Mouse (Mus musculus): ENCODE measurements around the gene Camk1d. TPM values are rescaled to one million over a fixed set of nuclear protein-coding genes. Genes with fewer than 3 reads are reported as not detected.

Camk1d gene
- polyA plus RNA-seq, 1 experiment, result 1.6 TPM

- TF ChIP-seq CEBPB (IDR thresholded peaks at IDR 0.05; ENCODE audit: low read depth) (no peak), USF1 (IDR thresholded peaks at IDR 0.05; ENCODE audit: low read depth) (no peak), MYOD1 (IDR thresholded peaks at IDR 0.05; ENCODE audit: control insufficient read depth, insufficient read length, low read depth) (no peak), MAX (IDR thresholded peaks at IDR 0.05) (no peak), CTCF (IDR thresholded peaks at IDR 0.05; ENCODE audit: control insufficient read depth, insufficient read depth, insufficient read length) (no peak), FOSL1 (IDR thresholded peaks at IDR 0.05; ENCODE audit: insufficient read depth, low read length, poor library complexity, severe bottlenecking) (no peak), MYOG (IDR thresholded peaks at IDR 0.05; ENCODE audit: control insufficient read depth, extremely low read depth, insufficient read length) (no peak)
- Histone ChIP-seq H3K79me3 (ENCODE audit: low read depth) (peaks cover 5% of the 10 kb centered on the region), H3K79me2 (ENCODE audit: control insufficient read depth, insufficient read depth) (peaks cover 13% of the 10 kb centered on the region), H3K36me3 (ENCODE audit: control insufficient read depth, insufficient read depth) (no peaks in the 10 kb centered on the region), H3K27me3 (ENCODE audit: control insufficient read depth, insufficient read depth, insufficient read length) (no peaks in the 10 kb centered on the region), H3K4me3 (ENCODE audit: insufficient read depth, poor library complexity, severe bottlenecking) (no peak overlapping the region), H3ac (ENCODE audit: control insufficient read depth, insufficient read length, low read depth) (no peak overlapping the region)
Measured at GRCm38 (mm10) chr2:5717675-5718074, 3.4 kb upstream of the Camk1d start.

GRCm38 (mm10) chr2:5715544-5715943 is 1.2 kb upstream of the Camk1d start:
- no peak for TF ChIP-seq CEBPB (IDR thresholded peaks at IDR 0.05; ENCODE audit: low read depth)
- no peak for TF ChIP-seq CTCF (IDR thresholded peaks at IDR 0.05; ENCODE audit: control insufficient read depth, insufficient read depth, insufficient read length)
- no peak for TF ChIP-seq USF1 (IDR thresholded peaks at IDR 0.05; ENCODE audit: low read depth)
- TF ChIP-seq MYOD1 (IDR thresholded peaks at IDR 0.05; ENCODE audit: control insufficient read depth, insufficient read length, low read depth), result no peak
- Histone ChIP-seq H3K4me3 (ENCODE audit: insufficient read depth, poor library complexity, severe bottlenecking) (no peak overlapping the region), H3K79me2 (ENCODE audit: control insufficient read depth, insufficient read depth) (peaks cover 35% of the 10 kb centered on the region), H3K36me3 (ENCODE audit: control insufficient read depth, insufficient read depth) (no peaks in the 10 kb centered on the region), H3K79me3 (ENCODE audit: low read depth) (peaks cover 14% of the 10 kb centered on the region), H3ac (ENCODE audit: control insufficient read depth, insufficient read length, low read depth) (no peak overlapping the region), H3K27me3 (ENCODE audit: control insufficient read depth, insufficient read depth, insufficient read length) (no peaks in the 10 kb centered on the region)

GRCm38 (mm10) chr2:5715054-5715410 is 717 bp upstream of the Camk1d start:
- TF ChIP-seq CEBPB (IDR thresholded peaks at IDR 0.05; ENCODE audit: low read depth) (no peak), MYOG (IDR thresholded peaks at IDR 0.05; ENCODE audit: control insufficient read depth, extremely low read depth, insufficient read length) (no peak), MAX (IDR thresholded peaks at IDR 0.05) (no peak), USF1 (IDR thresholded peaks at IDR 0.05; ENCODE audit: low read depth) (no peak), MYOD1 (IDR thresholded peaks at IDR 0.05; ENCODE audit: control insufficient read depth, insufficient read length, low read depth) (no peak), FOSL1 (IDR thresholded peaks at IDR 0.05; ENCODE audit: insufficient read depth, low read length, poor library complexity, severe bottlenecking) (no peak), CTCF (IDR thresholded peaks at IDR 0.05; ENCODE audit: control insufficient read depth, insufficient read depth, insufficient read length) (no peak)
- Histone ChIP-seq H3ac (ENCODE audit: control insufficient read depth, insufficient read length, low read depth) (no peak overlapping the region), H3K27me3 (ENCODE audit: control insufficient read depth, insufficient read depth, insufficient read length) (no peaks in the 10 kb centered on the region), H3K79me2 (ENCODE audit: control insufficient read depth, insufficient read depth) (peaks cover 40% of the 10 kb centered on the region), H3K36me3 (ENCODE audit: control insufficient read depth, insufficient read depth) (no peaks in the 10 kb centered on the region), H3K79me3 (ENCODE audit: low read depth) (peaks cover 18% of the 10 kb centered on the region), H3K4me3 (ENCODE audit: insufficient read depth, poor library complexity, severe bottlenecking) (no peak overlapping the region)

- TF ChIP-seq MYOG (IDR thresholded peaks at IDR 0.05; ENCODE audit: control insufficient read depth, extremely low read depth, insufficient read length) (no peak), FOSL1 (IDR thresholded peaks at IDR 0.05; ENCODE audit: insufficient read depth, low read length, poor library complexity, severe bottlenecking) (no peak), CTCF (IDR thresholded peaks at IDR 0.05; ENCODE audit: control insufficient read depth, insufficient read depth, insufficient read length) (no peak), USF1 (IDR thresholded peaks at IDR 0.05; ENCODE audit: low read depth) (peak; percentile 4)
- Histone ChIP-seq H3K4me3 (ENCODE audit: insufficient read depth, poor library complexity, severe bottlenecking) (peak overlapping the region; percentile 80), H3K27me3 (ENCODE audit: control insufficient read depth, insufficient read depth, insufficient read length) (no peaks in the 10 kb centered on the region), H3ac (ENCODE audit: control insufficient read depth, insufficient read length, low read depth) (peak overlapping the region; percentile 65), H3K79me2 (ENCODE audit: control insufficient read depth, insufficient read depth) (peaks cover 54% of the 10 kb centered on the region), H3K79me3 (ENCODE audit: low read depth) (peaks cover 29% of the 10 kb centered on the region), H3K36me3 (ENCODE audit: control insufficient read depth, insufficient read depth) (no peaks in the 10 kb centered on the region)
Measured at GRCm38 (mm10) chr2:5713325-5714210, 747 bp downstream of the Camk1d start.

- Histone ChIP-seq H3K4me3 (ENCODE audit: insufficient read depth, poor library complexity, severe bottlenecking) (no peak overlapping the region), H3K79me3 (ENCODE audit: low read depth) (peaks cover 29% of the 10 kb centered on the region), H3K36me3 (ENCODE audit: control insufficient read depth, insufficient read depth) (no peaks in the 10 kb centered on the region), H3ac (ENCODE audit: control insufficient read depth, insufficient read length, low read depth) (no peak overlapping the region), H3K79me2 (ENCODE audit: control insufficient read depth, insufficient read depth) (peaks cover 68% of the 10 kb centered on the region), H3K27me3 (ENCODE audit: control insufficient read depth, insufficient read depth, insufficient read length) (no peaks in the 10 kb centered on the region)
- TF ChIP-seq FOSL1 (IDR thresholded peaks at IDR 0.05; ENCODE audit: insufficient read depth, low read length, poor library complexity, severe bottlenecking), result no peak
Measured at GRCm38 (mm10) chr2:5712255-5712654, 2.1 kb downstream of the Camk1d start.

- H3K4me3 ChIP-seq (ENCODE audit: insufficient read depth, poor library complexity, severe bottlenecking), result no peak overlapping the region
- no peaks in the 10 kb centered on the region for H3K27me3 ChIP-seq (ENCODE audit: control insufficient read depth, insufficient read depth, insufficient read length)
- H3ac ChIP-seq (ENCODE audit: control insufficient read depth, insufficient read length, low read depth), result no peak overlapping the region
- peaks cover 41% of the 10 kb centered on the region for H3K79me3 ChIP-seq (ENCODE audit: low read depth)
- peaks cover 79% of the 10 kb centered on the region for H3K79me2 ChIP-seq (ENCODE audit: control insufficient read depth, insufficient read depth)
- H3K36me3 ChIP-seq (ENCODE audit: control insufficient read depth, insufficient read depth), result no peaks in the 10 kb centered on the region
- no peak for TF ChIP-seq FOSL1 (IDR thresholded peaks at IDR 0.05; ENCODE audit: insufficient read depth, low read length, poor library complexity, severe bottlenecking)
- no peak for TF ChIP-seq MYOD1 (IDR thresholded peaks at IDR 0.05; ENCODE audit: control insufficient read depth, insufficient read length, low read depth)
- TF ChIP-seq MAX (IDR thresholded peaks at IDR 0.05), result no peak
- no peak for TF ChIP-seq MYOG (IDR thresholded peaks at IDR 0.05; ENCODE audit: control insufficient read depth, extremely low read depth, insufficient read length)
- TF ChIP-seq USF1 (IDR thresholded peaks at IDR 0.05; ENCODE audit: low read depth), result no peak
- no peak for TF ChIP-seq CEBPB (IDR thresholded peaks at IDR 0.05; ENCODE audit: low read depth)
- TF ChIP-seq CTCF (IDR thresholded peaks at IDR 0.05; ENCODE audit: control insufficient read depth, insufficient read depth, insufficient read length), result no peak
Measured at GRCm38 (mm10) chr2:5709911-5710310, 4.4 kb downstream of the Camk1d start.
